Mouse (Mus musculus): ENCODE results near the gene Zp1. TPM values are rescaled to one million over a fixed set of nuclear protein-coding genes. Genes with fewer than 3 reads are reported as not detected.

Gene Zp1
- polyA plus RNA-seq, 3 experiments from 2014 or later, result not detected

GRCm38 (mm10) chr19:10871328-10871961 is 49.0 kb downstream of the Zp1 start:
- no peak for ATAC-seq

DNA sequence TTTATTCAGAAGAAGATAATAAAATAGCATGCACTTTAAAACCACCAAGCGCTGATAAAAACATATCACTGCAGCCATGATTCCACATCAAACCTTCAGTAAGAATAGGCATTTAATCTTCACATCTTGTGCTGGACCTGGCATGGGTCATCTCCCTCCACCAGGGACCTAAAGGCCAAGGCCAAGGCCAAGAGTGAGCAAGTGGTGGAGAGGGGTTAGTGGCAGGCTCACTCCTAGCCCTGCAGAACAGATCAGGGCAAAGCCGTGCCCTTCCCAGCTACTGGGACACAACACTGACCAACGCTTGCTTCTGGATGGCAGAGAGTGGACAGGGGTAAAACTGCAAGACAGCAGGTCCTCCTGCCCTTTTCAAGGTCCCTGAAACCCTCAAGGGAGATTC is 49.8 kb downstream of the Zp1 start:
- no peak for ATAC-seq

DNA sequence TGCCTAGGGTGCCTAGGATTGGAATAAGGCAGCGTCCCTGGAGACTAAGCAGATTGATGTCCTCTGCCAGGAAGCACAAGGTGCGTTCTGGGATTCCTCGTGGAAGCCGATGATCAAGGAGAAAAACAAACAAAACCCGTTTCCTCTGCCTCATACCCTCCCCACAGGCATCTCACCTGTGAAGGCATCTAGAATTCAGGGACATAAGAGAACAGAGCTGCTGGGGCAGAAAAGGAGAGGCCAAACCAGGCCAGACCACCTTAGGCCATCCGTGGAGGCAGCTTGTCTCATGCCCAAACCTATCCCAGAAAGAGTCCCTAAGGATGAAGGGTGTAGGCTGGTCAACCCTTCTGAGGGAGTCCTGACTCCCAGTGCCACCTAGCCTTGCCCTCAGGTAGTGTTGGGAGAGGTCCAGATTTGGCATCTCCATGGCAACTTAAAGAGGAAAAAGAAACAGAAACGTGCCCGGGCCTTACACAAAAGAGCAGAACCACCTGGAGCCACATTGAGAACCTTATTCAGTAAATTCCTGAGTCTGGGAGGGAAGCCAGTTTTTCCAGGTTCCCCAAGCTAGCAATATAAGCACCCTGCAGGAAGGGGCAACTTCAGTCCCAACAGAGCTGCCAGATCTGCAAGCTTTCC is 50.4 kb downstream of the Zp1 start, which contains the start of gene Tmem132a:
Gene Tmem132a, minus strand, starts transcription at position 55 of the 642 bp plus-strand sequence.
- ATAC-seq, result no peak

- ATAC-seq, result no peak
These were observed 51.1 kb downstream of the Zp1 start for GRCm38 (mm10) chr19:10869241-10869885.

GRCm38 (mm10) chr19:10868623-10869141 is 51.8 kb downstream of the Zp1 start:
- no peak for ATAC-seq

- no peak for ATAC-seq
These were observed 52.3 kb downstream of the Zp1 start for GRCm38 (mm10) chr19:10867946-10868622.

DNA sequence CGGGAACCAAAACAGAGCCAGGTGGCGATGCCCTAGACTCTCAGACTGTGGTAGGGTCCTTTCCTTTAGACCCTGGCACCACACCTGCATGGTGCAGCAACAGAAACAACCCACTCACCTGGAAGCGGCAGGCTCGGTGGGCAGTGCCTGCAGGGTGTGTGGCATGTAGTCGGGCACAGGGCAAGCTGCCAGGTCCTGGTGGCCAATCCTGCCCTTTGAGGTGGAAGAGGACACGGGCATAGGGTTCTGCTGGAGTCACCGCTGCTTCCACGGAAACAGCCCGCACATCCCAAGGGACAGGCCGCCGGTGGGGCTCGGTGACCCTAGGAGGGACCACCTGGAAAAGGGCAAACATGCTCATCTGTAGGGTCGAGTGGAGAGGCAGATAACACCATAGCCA is 54.1 kb downstream of the Zp1 start:
- ATAC-seq, result no peak

Other genes with a start within 250 kb of the Zp1 start
- gene Pga5, start 242.6 kb downstream of the Zp1 start, polyA plus RNA-seq (2017; shearing (Covaris generic)), result not detected
- gene Vps37c, start 231.9 kb downstream of the Zp1 start, polyA plus RNA-seq (2017; shearing (Covaris generic)), result 10 to 100 TPM; 11.4 to 15.9 (median 14.1) TPM
- gene Cd5, start 181.6 kb downstream of the Zp1 start, polyA plus RNA-seq (2017; shearing (Covaris generic)), result 100 to 1,000 TPM; 355 to 487 (median 480) TPM
- 100 to 1,000 TPM; 356 to 569 (median 520) TPM for gene Cd6, start 90.6 kb downstream of the Zp1 start, polyA plus RNA-seq (2017; shearing (Covaris generic))
- 10 to 100 TPM in 1 of 3 experiments, 1 to 10 TPM in 2; 3.2 to 16.7 (median 3.3) TPM for gene Slc15a3, start 80.9 kb downstream of the Zp1 start, polyA plus RNA-seq (2017; shearing (Covaris generic))
- gene Tmem132a, start 50.7 kb downstream of the Zp1 start, polyA plus RNA-seq (2017; shearing (Covaris generic)), result 1 to 10 TPM in 1 of 3 experiments, under 1 TPM in 1, not detected in 1; 0.86 to 1.0 TPM
- 10 to 100 TPM; 55.3 to 75.6 (median 64.7) TPM for gene Tmem109, start 38.6 kb downstream of the Zp1 start, polyA plus RNA-seq (2017; shearing (Covaris generic))
- gene Prpf19, start 25.4 kb downstream of the Zp1 start, polyA plus RNA-seq (2017; shearing (Covaris generic)), result 10 to 100 TPM in 2 of 3 experiments, 1 to 10 TPM in 1; 6.2 to 26.0 (median 20.2) TPM
- gene Ptgdr2, start 16.5 kb upstream of the Zp1 start, polyA plus RNA-seq (2017; shearing (Covaris generic)), result under 1 TPM in 1 of 3 experiments, not detected in 2; 0.22 TPM
- gene Ccdc86, start 28.6 kb upstream of the Zp1 start, polyA plus RNA-seq (2017; shearing (Covaris generic)), result 1 to 10 TPM; 7.7 to 9.0 (median 7.9) TPM
- gene Ms4a10, start 54.0 kb upstream of the Zp1 start, polyA plus RNA-seq (2017; shearing (Covaris generic)), result not detected
- not detected for gene Ms4a15, start 72.6 kb upstream of the Zp1 start, polyA plus RNA-seq (2017; shearing (Covaris generic))
- not detected for gene Ms4a18, start 97.4 kb upstream of the Zp1 start, polyA plus RNA-seq (2017; shearing (Covaris generic))
- under 1 TPM in 1 of 3 experiments, not detected in 2; 0.54 TPM for gene Ms4a8a, start 160.5 kb upstream of the Zp1 start, polyA plus RNA-seq (2017; shearing (Covaris generic))
- gene 1700017D01Rik, start 210.2 kb upstream of the Zp1 start, polyA plus RNA-seq (2017; shearing (Covaris generic)), result not detected
- gene 1700025F22Rik, start 244.7 kb upstream of the Zp1 start, polyA plus RNA-seq (2017; shearing (Covaris generic)), result not detected

Data from inflammation-experienced regulatory T-cells, adult 6 months (primary cell).